Mouse (Mus musculus): Measurements from ENCODE around the gene Fto. TPM values are rescaled to one million over a fixed set of nuclear protein-coding genes. Genes with fewer than 3 reads are reported as not detected.

Fto gene
- total RNA-seq, 2 experiments from 2014 or later, result 123 to 127 TPM

- DNase-seq (ENCODE audit: low spot score in 2 of 2), result no peak
Observed at GRCm38 (mm10) chr8:91516422-91516821, 203.1 kb downstream of the Fto start.

GRCm38 (mm10) chr8:91518085-91518484, 204.8 kb downstream of the Fto start:
- DNase-seq (ENCODE audit: low spot score in 2 of 2), result no peak

- no peak for DNase-seq (ENCODE audit: low spot score in 2 of 2)
Observed at GRCm38 (mm10) chr8:91522201-91522600, 208.9 kb downstream of the Fto start.

DNA sequence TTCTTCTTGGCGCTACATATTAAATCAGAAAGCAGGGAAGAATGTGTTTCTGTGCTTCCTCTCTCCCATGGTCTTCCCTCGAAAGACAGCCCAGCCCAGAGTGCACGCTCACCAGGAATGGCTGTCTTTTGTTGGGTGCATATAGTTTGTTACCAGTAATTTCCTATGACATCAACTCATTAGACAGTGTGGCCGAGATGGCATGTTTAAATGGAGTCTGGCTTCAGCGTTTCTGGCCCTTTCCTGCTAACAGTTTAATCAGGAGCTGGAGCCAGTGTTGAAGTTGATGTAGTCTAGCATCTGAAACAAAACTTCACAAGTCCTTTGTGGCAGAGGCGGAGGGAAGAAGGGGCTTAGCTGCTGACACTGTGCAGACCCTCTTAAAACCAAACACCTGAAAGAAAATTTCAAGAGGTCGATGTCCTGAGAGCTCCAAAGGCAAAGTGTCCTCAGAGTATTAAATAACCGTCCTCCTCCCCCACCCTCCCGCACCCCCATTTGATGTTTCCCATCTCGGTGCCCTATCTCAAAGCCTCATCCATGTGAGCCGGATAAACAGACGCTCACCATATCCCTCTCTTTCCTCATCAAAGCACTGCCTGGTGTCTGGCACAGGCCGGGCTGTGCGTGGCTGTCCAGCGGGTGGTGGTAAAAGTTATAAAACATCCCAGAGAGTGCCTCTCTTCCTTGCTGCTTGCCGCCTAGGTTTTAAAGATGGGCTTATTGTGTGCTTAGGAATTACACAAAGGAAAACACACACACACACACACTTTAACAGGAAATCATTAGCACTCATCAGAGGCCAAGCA, 210.9 kb downstream of the Fto start:
- no peak for DNase-seq (ENCODE audit: low spot score in 2 of 2)

- no peak for DNase-seq (ENCODE audit: low spot score in 2 of 2)
Observed at GRCm38 (mm10) chr8:91524865-91525250, 211.5 kb downstream of the Fto start.

DNA sequence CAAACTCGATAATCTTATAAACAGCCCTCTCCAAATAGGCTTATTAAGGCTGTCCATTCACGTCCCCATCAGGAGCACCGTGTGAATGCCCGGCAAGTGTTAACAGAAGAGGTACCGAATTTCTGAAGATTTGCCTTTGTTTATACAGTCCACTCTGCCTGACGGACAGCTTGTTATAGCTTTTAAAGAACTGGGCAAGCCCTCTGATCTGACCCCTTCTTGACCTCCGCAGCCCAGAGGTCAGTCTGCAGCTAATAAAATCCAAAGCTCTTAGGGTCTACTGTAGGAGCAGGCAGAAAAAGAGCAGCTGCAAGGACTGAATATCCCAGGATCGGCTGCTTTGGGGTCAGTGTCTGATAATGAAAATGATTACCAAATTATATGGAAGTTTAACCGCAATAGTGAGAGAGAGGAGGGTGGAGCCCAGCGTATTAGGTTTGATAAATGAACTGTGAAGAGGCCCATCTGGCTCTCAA, 212.1 kb downstream of the Fto start:
- DNase-seq (ENCODE audit: low spot score in 2 of 2), result no peak

DNA sequence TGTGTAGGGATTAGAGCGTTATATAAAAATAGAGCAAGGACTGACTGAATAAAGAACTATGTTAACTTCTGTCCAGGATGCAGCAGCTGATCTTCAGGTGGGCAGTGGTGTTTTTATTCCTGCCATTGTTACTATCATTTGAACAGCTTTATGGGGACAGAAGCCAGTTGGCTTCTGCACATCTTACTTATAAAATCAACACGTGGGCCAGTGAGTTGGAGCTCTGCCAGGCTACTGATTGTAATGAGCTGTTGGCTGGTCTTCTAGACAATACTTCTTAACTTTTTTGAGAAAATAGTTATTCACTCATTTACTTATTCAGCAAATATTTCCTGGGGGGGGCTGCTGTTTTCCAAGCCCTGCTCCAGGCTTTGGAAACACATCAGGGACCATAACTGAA, 215.6 kb downstream of the Fto start:
- no peak for DNase-seq (ENCODE audit: low spot score in 2 of 2)

- DNase-seq (ENCODE audit: low spot score in 2 of 2), result no peak
Observed at GRCm38 (mm10) chr8:91529699-91530098, 216.4 kb downstream of the Fto start.

DNA sequence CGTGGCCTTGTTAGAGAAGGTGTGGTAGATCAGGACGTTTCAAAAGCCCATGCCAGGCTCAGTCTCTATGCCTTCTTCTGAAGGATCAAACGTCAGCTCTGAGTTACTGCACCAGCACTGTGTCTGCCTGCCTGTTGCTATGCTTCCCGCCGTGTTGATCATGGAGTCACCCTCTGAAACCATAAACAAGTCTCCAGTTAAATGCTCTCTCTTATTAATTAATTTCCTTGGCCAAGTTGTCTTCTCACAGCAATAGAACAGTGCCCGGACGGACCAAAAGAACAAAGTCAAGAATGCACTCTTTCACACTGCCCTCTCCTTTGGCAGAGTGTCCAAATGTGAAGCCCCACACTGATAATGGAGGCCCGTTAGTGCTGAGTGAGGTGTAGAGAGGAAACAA, 217.3 kb downstream of the Fto start:
- DNase-seq (ENCODE audit: low spot score in 2 of 2), result no peak

DNA sequence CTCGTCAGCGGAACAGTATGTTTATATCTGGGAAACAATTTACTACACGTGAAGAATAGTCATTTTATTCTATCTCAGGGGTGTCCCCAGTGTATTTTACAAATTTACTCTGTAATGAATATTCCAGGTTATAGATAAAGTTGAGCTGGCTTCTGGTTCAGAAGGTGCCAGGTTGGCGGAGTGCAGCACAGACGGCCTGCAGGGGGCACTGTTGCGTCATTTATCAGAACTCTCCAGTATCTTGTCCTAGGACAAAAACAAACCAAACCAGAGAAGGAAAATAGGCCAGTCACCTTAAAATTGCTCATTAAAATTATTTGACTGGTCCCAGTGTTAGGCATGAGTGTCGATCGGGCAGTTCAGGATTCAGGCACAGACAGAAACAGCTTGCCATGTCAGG, 218.6 kb downstream of the Fto start:
- DNase-seq (ENCODE audit: low spot score in 2 of 2), result peak; percentile 72 to 75

DNA sequence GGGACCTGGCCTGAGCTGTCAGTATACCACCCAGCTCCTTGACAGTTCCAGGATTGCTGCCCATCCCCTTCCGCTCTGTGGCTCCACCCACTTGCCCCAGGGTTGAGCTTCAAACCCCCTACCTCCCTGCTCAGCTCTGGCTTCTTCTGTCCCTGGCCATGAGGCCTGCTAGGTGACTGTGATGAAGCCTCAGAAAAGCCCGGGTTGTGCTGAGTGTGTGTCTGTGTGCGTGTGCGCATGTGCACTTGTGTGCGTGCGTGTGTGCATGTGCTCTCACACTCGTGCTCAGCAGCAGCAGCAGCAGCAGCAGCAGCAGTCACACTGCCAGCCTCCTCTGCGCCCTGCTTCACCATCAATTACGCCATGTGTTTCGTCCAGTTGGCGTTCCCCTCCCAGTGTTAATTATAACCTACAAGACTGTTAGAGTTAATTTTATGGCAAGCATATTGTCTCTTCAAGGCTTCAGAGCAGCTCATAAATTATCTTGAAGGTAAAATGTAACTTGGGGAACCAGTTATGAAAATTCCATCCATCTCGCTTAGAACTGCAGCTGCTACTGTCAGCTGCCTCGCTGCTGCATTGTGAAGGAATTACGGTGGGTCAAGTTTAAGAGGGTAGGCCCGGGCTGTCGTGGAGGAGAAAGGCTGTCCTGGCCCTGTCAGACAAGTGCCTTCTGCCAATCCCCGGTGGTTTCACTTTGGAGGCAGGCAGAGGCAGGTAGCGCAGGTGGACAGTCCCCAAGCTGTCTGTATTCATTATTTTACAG, 219.5 kb downstream of the Fto start:
- no peak for DNase-seq (ENCODE audit: low spot score in 2 of 2)

DNA sequence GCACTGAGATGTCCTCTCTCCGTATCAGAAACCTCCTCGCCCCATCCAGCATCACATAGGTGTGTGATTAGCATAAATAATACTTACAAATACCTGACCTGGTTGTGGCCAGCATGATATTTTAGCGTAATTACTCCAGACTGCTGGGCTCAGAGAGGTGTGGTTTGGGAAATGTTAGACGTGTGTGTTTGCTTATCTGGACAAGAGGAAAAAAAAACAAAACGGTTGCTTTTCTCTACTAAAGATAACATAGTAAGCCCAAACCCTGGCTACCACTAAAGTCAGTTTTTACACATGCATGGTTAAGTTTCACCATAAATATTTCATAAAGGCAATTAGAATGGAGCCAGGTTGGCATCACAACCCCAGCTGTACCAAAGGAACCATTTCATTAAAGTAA, 221.4 kb downstream of the Fto start:
- DNase-seq (ENCODE audit: low spot score in 2 of 2), result no peak

DNA sequence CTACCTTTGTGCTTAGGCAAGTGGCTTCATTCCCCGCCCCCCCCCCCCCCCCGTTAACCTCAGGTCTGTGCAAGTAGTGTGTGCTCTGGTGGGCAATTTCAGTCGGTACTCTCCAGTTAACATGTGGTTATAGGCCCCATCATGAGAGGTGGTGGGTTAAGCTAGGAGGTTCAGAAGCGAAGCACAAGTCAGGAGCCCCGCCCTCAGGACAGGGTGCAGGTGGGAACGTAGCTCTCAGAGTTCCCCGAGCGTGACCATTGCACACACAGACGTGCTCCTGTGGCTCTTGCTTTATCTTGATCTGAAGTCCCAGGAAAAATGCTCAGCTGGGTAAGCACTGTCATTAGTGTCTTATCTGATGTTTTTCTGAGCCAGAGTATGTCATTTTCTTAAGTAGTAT, 224.8 kb downstream of the Fto start:
- DNase-seq (ENCODE audit: low spot score in 2 of 2), result no peak

DNA sequence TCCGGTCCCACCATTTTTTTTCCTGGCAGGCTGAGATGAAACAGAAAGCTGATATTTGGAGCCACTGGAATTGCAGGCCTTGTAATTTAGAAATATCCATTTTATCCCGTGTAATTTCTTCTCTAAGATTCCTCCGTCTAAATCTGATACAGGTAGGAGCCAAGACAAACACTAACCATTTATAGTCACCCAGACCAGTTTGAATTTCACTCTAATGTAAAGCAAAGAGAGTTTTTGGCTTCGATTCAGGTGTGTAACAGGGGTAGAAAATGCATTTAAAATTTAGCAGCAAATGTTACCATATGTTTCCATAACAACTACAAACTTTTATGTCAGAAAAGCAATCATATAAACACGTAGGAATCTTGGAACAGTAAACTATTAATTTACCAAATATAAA, 225.6 kb downstream of the Fto start:
- DNase-seq (ENCODE audit: low spot score in 2 of 2), result no peak

GRCm38 (mm10) chr8:91539586-91539985, 226.3 kb downstream of the Fto start:
- DNase-seq (ENCODE audit: low spot score in 2 of 2), result no peak

GRCm38 (mm10) chr8:91541229-91541628, 227.9 kb downstream of the Fto start:
- DNase-seq (ENCODE audit: low spot score in 2 of 2), result no peak

GRCm38 (mm10) chr8:91545561-91545960, 232.2 kb downstream of the Fto start:
- DNase-seq (ENCODE audit: low spot score in 2 of 2), result no peak

- no peak for DNase-seq (ENCODE audit: low spot score in 2 of 2)
Observed at GRCm38 (mm10) chr8:91546599-91546998, 233.3 kb downstream of the Fto start.

DNA sequence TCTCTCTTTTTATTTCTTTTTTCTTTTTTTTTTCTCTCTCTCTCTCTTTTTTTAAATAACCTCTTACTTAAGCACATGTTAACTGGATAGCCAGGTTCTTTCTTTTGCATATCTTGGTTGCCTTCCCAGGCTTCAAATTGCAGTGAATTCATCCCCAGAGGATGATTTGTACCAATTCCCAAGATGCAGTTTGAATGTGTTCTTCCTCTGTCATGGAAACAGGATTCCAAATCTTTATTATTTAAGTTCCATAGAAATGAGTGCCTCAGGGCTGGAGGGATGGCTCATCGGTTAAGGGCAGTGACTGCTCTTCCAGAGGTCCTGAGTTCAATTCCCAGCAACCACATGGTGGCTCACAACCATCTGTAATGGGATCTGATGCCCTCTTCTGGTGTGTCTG, 236.8 kb downstream of the Fto start:
- DNase-seq (ENCODE audit: low spot score in 2 of 2), result no peak

- DNase-seq (ENCODE audit: low spot score in 2 of 2), result no peak
Observed at GRCm38 (mm10) chr8:91551166-91551765, 237.9 kb downstream of the Fto start.

- peak; percentile 35 to 70 for DNase-seq (ENCODE audit: low spot score in 2 of 2)
Observed at GRCm38 (mm10) chr8:91551775-91552538, 238.6 kb downstream of the Fto start.

Measured in layer of hippocampus, postnatal 14 days (tissue).